8 mouse cellular contexts compared by ENCODE assay signal in the genomic region with DNA sequence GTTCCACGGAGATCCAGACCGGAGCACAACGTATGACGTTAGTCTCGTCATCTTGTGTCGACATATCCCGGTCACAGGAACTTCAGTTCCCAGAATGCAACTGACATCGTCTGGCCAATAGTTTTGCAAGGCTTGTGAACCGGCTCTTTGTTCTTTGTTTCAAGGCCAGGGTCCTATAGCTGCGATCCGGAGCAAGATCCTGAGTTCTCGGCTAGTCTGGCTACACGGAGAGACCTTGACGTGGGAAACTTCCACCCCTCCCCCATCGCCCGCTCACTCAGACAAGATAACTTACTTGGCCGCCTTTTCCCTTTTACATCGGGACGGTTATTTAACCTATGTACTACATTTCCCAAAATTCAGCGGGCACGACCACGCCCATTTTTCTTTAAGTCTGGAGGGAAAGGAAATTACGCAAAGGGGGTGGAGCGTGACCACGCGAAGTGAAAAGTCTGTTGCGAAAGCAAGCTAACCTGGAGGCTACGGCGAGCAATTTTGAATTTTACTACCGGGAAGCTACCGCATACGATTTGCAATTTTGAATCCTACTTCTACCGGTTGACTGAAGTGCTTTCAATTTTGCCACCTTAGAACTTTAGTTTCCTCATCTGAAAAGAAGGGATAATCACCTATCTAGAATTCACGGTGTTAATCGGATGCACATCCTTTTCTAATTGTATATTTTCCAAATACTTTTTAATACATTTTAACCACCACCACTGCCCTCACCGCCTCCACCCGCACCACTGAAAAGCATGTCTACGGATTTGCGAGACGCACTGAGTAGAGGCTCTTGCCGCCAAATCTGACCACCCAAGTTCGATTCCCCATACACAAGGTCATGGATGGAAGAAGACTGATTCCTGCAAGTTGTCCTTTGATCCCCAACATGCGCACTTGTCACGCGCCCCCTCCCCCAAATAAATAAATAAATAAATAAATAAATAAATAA. TPM values are rescaled to one million over a fixed set of nuclear protein-coding genes. Genes with fewer than 3 reads are reported as not detected.
DNase-seq lines count a peak whose midpoint lies in the region; ATAC-seq and TF ChIP-seq lines count a peak whose summit lies in the region.

Ftsj1 (minus strand) TSS at position 73 of the 952 bp plus-strand sequence.

- H3K9me3 ChIP-seq in hindbrain, embryonic 14.5 days (ENCODE audit: control insufficient read depth, low read length): no peaks in the 10 kb centered on the region

- H3K36me3 ChIP-seq in hindbrain, embryonic 14.5 days (replicated peaks; ENCODE audit: control insufficient read depth, insufficient read depth): peaks cover 5% of the 10 kb centered on the region; the same call in 1 of the 2 replicates

- peaks cover 6% of the 10 kb centered on the region; the same call in 1 of the 2 replicates for H3K4me1 ChIP-seq in hindbrain, embryonic 14.5 days (replicated peaks; ENCODE audit: control insufficient read depth, insufficient read depth, low read length)

- H3K27ac ChIP-seq in hindbrain, embryonic 14.5 days: peak within 1 kb of the TSS; percentile 68

- CTCF ChIA-PET in Patski (lab: Charles Lee): no interaction called here

- peak within 1 kb of the TSS; percentile 51 for H3K4me3 ChIP-seq in hindbrain, embryonic 14.5 days (replicated peaks; ENCODE audit: low read length)

- peak; percentile 65 for DNase-seq in Patski (ENCODE audit: low read depth, low spot score)
- DNase-seq in cerebellum, postnatal 14 days: peak; percentile 77 to 81
- peak; percentile 52 to 67 for DNase-seq in frontal cortex, postnatal 25 days (ENCODE audit: low spot score in 2 of 2)
- DNase-seq in hindbrain, embryonic 14.5 days (ENCODE audit: low spot score): peak; percentile 82
- peak; percentile 78 to 80 for DNase-seq in layer of hippocampus, postnatal 36 days
- peak; percentile 94 for DNase-seq in lung, postnatal 36 days
- peak; percentile 94 for DNase-seq in retina, postnatal 1 day
- DNase-seq in urinary bladder, adult 18-20 months (ENCODE audit: low spot score in 2 of 2): peak; percentile 54 to 75

- ATAC-seq in Patski: peak; percentile 91
- ATAC-seq in hindbrain, embryonic 14.5 days (ENCODE audit: low FRiP score): peak; percentile 94

- no peak for TF ChIP-seq CTCF in Patski (IDR thresholded peaks at IDR 0.05)

- no peaks in the 10 kb centered on the region for H3K27me3 ChIP-seq in Patski
- H3K27me3 ChIP-seq in hindbrain, embryonic 14.5 days (ENCODE audit: control insufficient read depth, insufficient read depth, low read length): no peaks in the 10 kb centered on the region

- in situ Hi-C loops in Patski (cut with MboI; ENCODE audit: low pct_unique_long_range_greater_than_20kb): loop anchor here (5.0 kb wide), 1 partner anchor 60 kb away; the partner anchor contains the start of gene Ebp

- POLR2A ChIA-PET in Patski (lab: Charles Lee): interaction anchor here (1.0 kb wide), 1 partner anchor 46 kb away, joined by 3 read pairs; the partner anchor contains the start of gene Porcn

- WGBS in hindbrain, embryonic 14.5 days: 17% methylated on average over 45 of the region's 45 CpGs

- H3K4me2 ChIP-seq in hindbrain, embryonic 14.5 days (replicated peaks): peak within 1 kb of the TSS; percentile 59

- peak within 1 kb of the TSS; percentile 70 for H3K9ac ChIP-seq in hindbrain, embryonic 14.5 days

RNA-seq across cellular contexts. Expression of gene Ftsj1, which starts in this region (rescaled TPM):
- polyA plus RNA-seq in Patski (2021): 38.1 TPM
- polyA plus RNA-seq in hindbrain, embryonic 14.5 days (2014; fragmentation: Nextera tagmentation; extraction: Ambion mirVana): 49.5 and 51.0 TPM in 2 replicates
- total RNA-seq in layer of hippocampus, postnatal 36 days (2021): 10 to 100 TPM; 25.1 to 26.6 TPM

Comparison
In these comparisons a context has a peak if more than half of its experiments do, and no peak if none do; other contexts are left out.
1. Peak in every context shown above with its lines: DNase-seq, ATAC-seq, H3K4me3 ChIP-seq and H3K27ac ChIP-seq.